Mouse (Mus musculus): ENCODE measurements around the gene Scfd2. TPM values are rescaled to one million over a fixed set of nuclear protein-coding genes. Genes with fewer than 3 reads are reported as not detected.

Gene Scfd2
- polyA plus RNA-seq, 1 experiment: 14.9 TPM

DNA sequence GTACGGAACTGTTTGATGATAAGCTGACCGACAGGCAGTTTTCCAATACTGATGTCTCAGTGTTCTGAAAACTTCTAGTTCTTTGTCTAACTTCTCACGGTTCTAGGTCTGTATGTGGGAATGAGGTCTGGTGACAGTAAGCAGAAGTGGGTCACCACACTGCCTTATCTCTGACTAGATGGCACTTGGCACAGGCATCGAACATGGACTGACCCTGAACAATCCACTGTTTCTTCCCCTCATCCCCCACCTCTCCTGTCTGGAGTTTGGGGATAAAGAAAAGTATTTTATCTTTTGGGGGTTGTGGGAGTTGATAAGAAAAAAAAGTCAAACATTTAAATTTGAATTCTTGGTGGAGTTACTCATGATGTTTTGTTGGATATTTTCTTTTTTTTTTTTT is 51.6 kb downstream of the Scfd2 start:
- no peaks in the 10 kb centered on the region for H3K36me3 ChIP-seq (ENCODE audit: control insufficient read depth, insufficient read depth, low read length)
- H3K4me1 ChIP-seq (ENCODE audit: control insufficient read depth, insufficient read depth, low read length): no peaks in the 10 kb centered on the region
- TF ChIP-seq POLR2A (IDR thresholded peaks at IDR 0.05; ENCODE audit: control insufficient read depth, low read depth, low read length) (no peak), CTCF (IDR thresholded peaks at IDR 0.05; ENCODE audit: control insufficient read depth, insufficient read depth, insufficient replicate concordance, low read depth, low read length) (no peak)
- no peak overlapping the region for H3K4me3 ChIP-seq (ENCODE audit: control insufficient read depth, low read depth, low read length)
- no peaks in the 10 kb centered on the region for H3K27me3 ChIP-seq (ENCODE audit: control insufficient read depth, insufficient read depth, low read length)
- no peak overlapping the region for H3K27ac ChIP-seq (ENCODE audit: control insufficient read depth, insufficient read depth, low read depth, low read length)

DNA sequence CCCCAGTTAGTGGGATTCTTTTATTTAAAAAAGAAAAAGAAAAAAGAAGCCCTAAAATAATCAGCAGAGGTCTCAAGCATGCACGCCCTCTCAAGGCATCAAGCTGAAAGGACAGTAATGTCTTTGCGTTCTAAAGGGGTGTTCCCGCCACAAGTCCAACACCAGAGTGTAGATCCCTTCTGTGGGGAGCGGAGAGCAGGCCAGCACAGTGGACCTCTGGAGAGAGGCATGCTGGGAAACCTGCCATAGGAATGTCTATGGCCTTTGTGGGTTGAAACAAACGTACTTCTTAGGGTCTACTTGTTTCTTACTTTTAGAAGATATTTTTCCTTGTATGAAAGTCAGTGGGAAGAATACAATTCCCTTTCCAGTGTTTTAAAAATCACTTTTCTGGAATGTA is 52.4 kb downstream of the Scfd2 start:
- Histone ChIP-seq H3K4me3 (ENCODE audit: control insufficient read depth, low read depth, low read length) (no peak overlapping the region), H3K4me1 (ENCODE audit: control insufficient read depth, insufficient read depth, low read length) (no peaks in the 10 kb centered on the region), H3K36me3 (ENCODE audit: control insufficient read depth, insufficient read depth, low read length) (no peaks in the 10 kb centered on the region), H3K27ac (ENCODE audit: control insufficient read depth, insufficient read depth, low read depth, low read length) (no peak overlapping the region), H3K27me3 (ENCODE audit: control insufficient read depth, insufficient read depth, low read length) (no peaks in the 10 kb centered on the region)
- TF ChIP-seq CTCF (IDR thresholded peaks at IDR 0.05; ENCODE audit: control insufficient read depth, insufficient read depth, insufficient replicate concordance, low read depth, low read length) (no peak), POLR2A (IDR thresholded peaks at IDR 0.05; ENCODE audit: control insufficient read depth, low read depth, low read length) (no peak)

DNA sequence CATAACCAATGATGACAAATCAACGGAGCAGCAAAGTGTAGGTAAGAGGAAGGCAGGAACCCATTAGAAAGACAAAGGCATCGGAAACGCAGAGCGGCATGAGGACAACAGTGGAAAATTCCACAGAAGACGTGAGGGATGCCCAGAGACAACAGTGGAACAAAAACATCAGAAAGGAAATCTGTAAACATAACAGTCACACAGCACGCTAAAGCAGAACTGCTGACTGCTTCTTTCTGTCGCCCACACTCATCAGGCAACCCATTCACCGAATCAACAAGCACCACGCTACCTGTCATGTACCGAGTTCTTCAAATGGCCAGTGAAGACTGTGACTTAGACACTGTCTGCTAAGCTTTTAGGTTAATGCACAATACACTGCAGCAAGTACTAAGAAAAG is 55.0 kb downstream of the Scfd2 start:
- H3K4me3 ChIP-seq (ENCODE audit: control insufficient read depth, low read depth, low read length): no peak overlapping the region
- no peaks in the 10 kb centered on the region for H3K4me1 ChIP-seq (ENCODE audit: control insufficient read depth, insufficient read depth, low read length)
- H3K27ac ChIP-seq (ENCODE audit: control insufficient read depth, insufficient read depth, low read depth, low read length): no peak overlapping the region
- TF ChIP-seq POLR2A (IDR thresholded peaks at IDR 0.05; ENCODE audit: control insufficient read depth, low read depth, low read length) (no peak), CTCF (IDR thresholded peaks at IDR 0.05; ENCODE audit: control insufficient read depth, insufficient read depth, insufficient replicate concordance, low read depth, low read length) (no peak)
- H3K27me3 ChIP-seq (ENCODE audit: control insufficient read depth, insufficient read depth, low read length): no peaks in the 10 kb centered on the region
- H3K36me3 ChIP-seq (ENCODE audit: control insufficient read depth, insufficient read depth, low read length): no peaks in the 10 kb centered on the region

DNA sequence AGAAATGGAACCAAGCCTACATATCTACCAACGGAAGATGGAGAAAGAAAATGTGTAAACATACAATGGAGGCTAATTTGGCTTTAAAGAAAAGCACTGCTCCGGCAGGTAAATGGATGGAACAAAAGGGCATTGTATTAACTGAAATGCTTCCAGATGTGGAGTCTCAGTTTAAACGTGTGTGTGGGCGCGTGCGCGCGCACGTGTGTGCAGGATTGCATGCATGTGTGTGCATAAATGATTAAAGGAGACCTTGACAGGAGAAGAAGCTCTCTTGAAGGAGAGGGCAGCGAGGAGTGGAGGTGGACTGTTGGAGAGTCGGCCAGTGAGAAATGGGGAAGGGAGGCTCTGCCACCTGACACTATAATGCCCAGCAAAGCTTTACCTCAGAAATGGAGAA is 58.4 kb downstream of the Scfd2 start:
- Histone ChIP-seq H3K4me1 (ENCODE audit: control insufficient read depth, insufficient read depth, low read length) (no peaks in the 10 kb centered on the region), H3K27ac (ENCODE audit: control insufficient read depth, insufficient read depth, low read depth, low read length) (no peak overlapping the region), H3K4me3 (ENCODE audit: control insufficient read depth, low read depth, low read length) (no peak overlapping the region), H3K36me3 (ENCODE audit: control insufficient read depth, insufficient read depth, low read length) (no peaks in the 10 kb centered on the region), H3K27me3 (ENCODE audit: control insufficient read depth, insufficient read depth, low read length) (no peaks in the 10 kb centered on the region)
- TF ChIP-seq CTCF (IDR thresholded peaks at IDR 0.05; ENCODE audit: control insufficient read depth, insufficient read depth, insufficient replicate concordance, low read depth, low read length): no peak
- TF ChIP-seq POLR2A (IDR thresholded peaks at IDR 0.05; ENCODE audit: control insufficient read depth, low read depth, low read length): no peak

DNA sequence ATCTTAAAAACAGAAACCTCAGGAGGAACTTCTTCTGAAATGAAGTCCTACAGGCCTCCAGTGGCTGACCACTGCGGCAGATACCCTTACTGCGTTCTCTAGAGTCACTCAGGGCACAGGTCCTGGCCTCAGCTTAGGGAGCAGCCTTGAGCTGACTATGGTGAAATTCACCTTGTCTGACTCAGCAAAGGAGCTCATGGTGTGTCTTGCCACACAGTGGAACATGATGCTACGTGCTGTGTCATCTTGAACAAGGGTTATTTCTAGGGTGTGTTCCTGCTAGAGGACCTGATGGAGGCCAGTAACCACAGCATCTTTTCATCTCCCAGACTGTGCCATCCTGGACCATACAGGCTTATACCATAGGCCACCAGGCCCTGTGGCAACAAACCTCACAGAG is 60.7 kb downstream of the Scfd2 start:
- Histone ChIP-seq H3K4me1 (ENCODE audit: control insufficient read depth, insufficient read depth, low read length) (no peaks in the 10 kb centered on the region), H3K4me3 (ENCODE audit: control insufficient read depth, low read depth, low read length) (no peak overlapping the region), H3K27ac (ENCODE audit: control insufficient read depth, insufficient read depth, low read depth, low read length) (no peak overlapping the region), H3K27me3 (ENCODE audit: control insufficient read depth, insufficient read depth, low read length) (no peaks in the 10 kb centered on the region), H3K36me3 (ENCODE audit: control insufficient read depth, insufficient read depth, low read length) (no peaks in the 10 kb centered on the region)
- TF ChIP-seq CTCF (IDR thresholded peaks at IDR 0.05; ENCODE audit: control insufficient read depth, insufficient read depth, insufficient replicate concordance, low read depth, low read length) (no peak), POLR2A (IDR thresholded peaks at IDR 0.05; ENCODE audit: control insufficient read depth, low read depth, low read length) (no peak)

DNA sequence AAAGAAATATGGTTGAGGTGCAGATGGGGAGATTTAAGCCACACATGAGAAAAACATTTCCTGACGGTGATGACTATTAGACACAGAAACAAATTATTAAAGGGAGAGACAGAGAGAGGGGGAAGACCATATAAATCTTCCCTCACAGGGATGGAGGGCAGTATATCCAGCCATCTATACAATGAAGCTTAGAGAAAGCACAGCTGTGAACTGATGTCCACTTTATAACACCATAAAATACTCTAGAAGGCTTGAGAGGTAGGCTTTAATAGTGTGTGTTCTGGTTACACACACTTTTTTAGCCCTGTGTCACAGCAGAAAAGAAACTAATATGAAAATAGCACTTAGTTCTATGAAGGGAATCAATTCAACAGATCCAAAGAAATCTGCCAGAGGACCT is 61.9 kb downstream of the Scfd2 start:
- no peak for TF ChIP-seq CTCF (IDR thresholded peaks at IDR 0.05; ENCODE audit: control insufficient read depth, insufficient read depth, insufficient replicate concordance, low read depth, low read length)
- TF ChIP-seq POLR2A (IDR thresholded peaks at IDR 0.05; ENCODE audit: control insufficient read depth, low read depth, low read length): no peak
- H3K36me3 ChIP-seq (ENCODE audit: control insufficient read depth, insufficient read depth, low read length): no peaks in the 10 kb centered on the region
- H3K4me3 ChIP-seq (ENCODE audit: control insufficient read depth, low read depth, low read length): no peak overlapping the region
- no peaks in the 10 kb centered on the region for H3K27me3 ChIP-seq (ENCODE audit: control insufficient read depth, insufficient read depth, low read length)
- H3K4me1 ChIP-seq (ENCODE audit: control insufficient read depth, insufficient read depth, low read length): no peaks in the 10 kb centered on the region
- H3K27ac ChIP-seq (ENCODE audit: control insufficient read depth, insufficient read depth, low read depth, low read length): no peak overlapping the region

DNA sequence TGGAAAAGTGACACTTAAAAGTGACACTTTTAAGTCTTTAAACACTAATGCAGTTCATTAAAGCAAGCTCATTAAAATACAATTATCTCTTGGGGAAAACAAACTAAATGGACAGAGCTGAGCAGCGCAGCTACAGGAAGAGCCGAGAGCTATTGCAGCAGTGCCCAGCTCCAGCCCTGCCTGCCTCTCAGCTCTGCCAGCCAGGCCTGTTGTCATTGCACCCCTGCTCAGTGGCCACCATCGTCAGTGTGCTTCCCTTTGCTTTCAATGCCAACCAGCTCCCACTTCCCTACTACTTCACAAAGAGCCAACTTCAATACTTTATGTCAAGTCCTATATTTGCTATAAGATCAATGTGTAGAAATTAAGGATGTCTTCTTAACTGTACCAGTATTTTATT is 63.8 kb downstream of the Scfd2 start:
- no peaks in the 10 kb centered on the region for H3K4me1 ChIP-seq (ENCODE audit: control insufficient read depth, insufficient read depth, low read length)
- H3K27me3 ChIP-seq (ENCODE audit: control insufficient read depth, insufficient read depth, low read length): no peaks in the 10 kb centered on the region
- H3K4me3 ChIP-seq (ENCODE audit: control insufficient read depth, low read depth, low read length): no peak overlapping the region
- no peak for TF ChIP-seq POLR2A (IDR thresholded peaks at IDR 0.05; ENCODE audit: control insufficient read depth, low read depth, low read length)
- TF ChIP-seq CTCF (IDR thresholded peaks at IDR 0.05; ENCODE audit: control insufficient read depth, insufficient read depth, insufficient replicate concordance, low read depth, low read length): no peak
- H3K36me3 ChIP-seq (ENCODE audit: control insufficient read depth, insufficient read depth, low read length): no peaks in the 10 kb centered on the region
- H3K27ac ChIP-seq (ENCODE audit: control insufficient read depth, insufficient read depth, low read depth, low read length): no peak overlapping the region

DNA sequence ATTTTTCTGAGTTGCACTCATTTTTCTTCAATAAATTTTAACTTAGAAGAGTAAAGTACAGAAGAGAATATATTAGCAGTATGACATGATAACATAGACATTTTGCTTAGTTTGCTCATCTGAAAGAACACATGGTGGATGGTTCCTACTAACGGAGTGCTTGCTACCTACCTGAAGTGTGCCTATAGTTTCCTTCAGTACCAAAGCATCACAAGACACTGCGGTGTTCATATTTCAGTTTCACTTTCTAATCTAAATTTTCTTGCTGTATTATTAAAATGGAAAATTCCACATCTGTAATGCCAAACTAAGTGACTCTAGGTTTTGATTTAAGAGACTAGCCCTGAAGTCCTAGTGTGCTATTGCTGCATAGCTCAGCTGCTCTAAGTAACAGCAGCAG is 74.8 kb downstream of the Scfd2 start:
- Histone ChIP-seq H3K4me3 (ENCODE audit: control insufficient read depth, low read depth, low read length) (no peak overlapping the region), H3K27ac (ENCODE audit: control insufficient read depth, insufficient read depth, low read depth, low read length) (no peak overlapping the region), H3K36me3 (ENCODE audit: control insufficient read depth, insufficient read depth, low read length) (no peaks in the 10 kb centered on the region), H3K27me3 (ENCODE audit: control insufficient read depth, insufficient read depth, low read length) (no peaks in the 10 kb centered on the region), H3K4me1 (ENCODE audit: control insufficient read depth, insufficient read depth, low read length) (no peaks in the 10 kb centered on the region)
- no peak for TF ChIP-seq POLR2A (IDR thresholded peaks at IDR 0.05; ENCODE audit: control insufficient read depth, low read depth, low read length)
- no peak for TF ChIP-seq CTCF (IDR thresholded peaks at IDR 0.05; ENCODE audit: control insufficient read depth, insufficient read depth, insufficient replicate concordance, low read depth, low read length)

Measured in testis, adult 2 months (tissue).